Mouse (Mus musculus): Measurements from ENCODE around the gene Lrfn2. TPM values are rescaled to one million over a fixed set of nuclear protein-coding genes. Genes with fewer than 3 reads are reported as not detected.

Lrfn2 gene
- polyA plus RNA-seq, 1 experiment = 0.22 TPM

- Histone ChIP-seq H3K27ac (ENCODE audit: insufficient read depth, low read depth, low read length) (no peak overlapping the region), H3K4me1 (ENCODE audit: control insufficient read depth, insufficient read depth, low read length) (no peaks in the 10 kb centered on the region), H3K27me3 (replicated peaks; ENCODE audit: control insufficient read depth, insufficient read depth, low read length) (no peaks in the 10 kb centered on the region), H3K36me3 (ENCODE audit: control insufficient read depth, insufficient read depth, low read length) (no peaks in the 10 kb centered on the region), H3K4me3 (ENCODE audit: insufficient read depth, low read depth, low read length) (no peak overlapping the region)
- peak; percentile 56 for DNase-seq
- TF ChIP-seq POLR2A (IDR thresholded peaks at IDR 0.05; ENCODE audit: low read depth, low read length) = no peak
- TF ChIP-seq CTCF (conservative IDR thresholded peaks at IDR 0.05; ENCODE audit: insufficient read depth, insufficient read length, low read depth, low read length) = no peak
These were observed 101.1 kb downstream of the Lrfn2 start for GRCm38 (mm10) chr17:49033276-49033675.

DNA sequence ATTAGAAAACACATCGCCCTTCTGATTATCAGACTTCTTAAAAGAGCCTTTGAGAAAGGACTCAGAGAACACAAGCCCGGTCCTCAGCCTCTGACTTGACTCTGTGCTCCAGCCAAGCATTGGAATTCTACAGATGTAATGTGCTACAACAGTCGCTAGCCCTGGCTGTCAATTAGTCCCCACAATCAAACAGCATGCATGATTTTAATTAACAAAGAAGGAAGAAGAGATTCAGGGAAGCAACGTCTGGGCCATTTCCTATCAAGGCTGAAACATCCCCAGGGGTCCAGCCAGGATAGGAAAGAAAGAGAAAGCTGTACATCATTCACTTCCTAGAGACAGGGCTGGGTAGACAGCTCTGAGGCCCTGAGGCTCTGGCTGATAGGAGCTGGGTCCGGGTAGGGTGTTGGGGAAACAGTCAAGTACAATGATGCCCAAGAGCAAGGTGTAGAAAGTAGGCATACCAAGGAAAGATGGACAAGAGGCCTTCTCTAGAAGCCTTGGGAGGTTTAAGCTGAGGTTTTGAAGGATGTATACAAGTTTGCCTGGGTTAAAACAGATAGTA, 101.6 kb downstream of the Lrfn2 start:
- Histone ChIP-seq H3K27me3 (replicated peaks; ENCODE audit: control insufficient read depth, insufficient read depth, low read length) (no peaks in the 10 kb centered on the region), H3K36me3 (ENCODE audit: control insufficient read depth, insufficient read depth, low read length) (no peaks in the 10 kb centered on the region), H3K27ac (ENCODE audit: insufficient read depth, low read depth, low read length) (no peak overlapping the region), H3K4me1 (ENCODE audit: control insufficient read depth, insufficient read depth, low read length) (no peaks in the 10 kb centered on the region), H3K4me3 (ENCODE audit: insufficient read depth, low read depth, low read length) (no peak overlapping the region)
- peak; percentile 11 for DNase-seq
- no peak for TF ChIP-seq CTCF (conservative IDR thresholded peaks at IDR 0.05; ENCODE audit: insufficient read depth, insufficient read length, low read depth, low read length)
- no peak for TF ChIP-seq POLR2A (IDR thresholded peaks at IDR 0.05; ENCODE audit: low read depth, low read length)
- WGBS = 49% methylated on average over 5 of the region's 5 CpGs

- H3K4me1 ChIP-seq (ENCODE audit: control insufficient read depth, insufficient read depth, low read length) = no peaks in the 10 kb centered on the region
- H3K36me3 ChIP-seq (ENCODE audit: control insufficient read depth, insufficient read depth, low read length) = no peaks in the 10 kb centered on the region
- no peak overlapping the region for H3K27ac ChIP-seq (ENCODE audit: insufficient read depth, low read depth, low read length)
- TF ChIP-seq CTCF (conservative IDR thresholded peaks at IDR 0.05; ENCODE audit: insufficient read depth, insufficient read length, low read depth, low read length) (no peak), POLR2A (IDR thresholded peaks at IDR 0.05; ENCODE audit: low read depth, low read length) (no peak)
- H3K4me3 ChIP-seq (ENCODE audit: insufficient read depth, low read depth, low read length) = no peak overlapping the region
- no peaks in the 10 kb centered on the region for H3K27me3 ChIP-seq (replicated peaks; ENCODE audit: control insufficient read depth, insufficient read depth, low read length)
- WGBS = 59% methylated on average over 6 of the region's 6 CpGs
- DNase-seq = no peak
These were observed 102.9 kb downstream of the Lrfn2 start for GRCm38 (mm10) chr17:49035052-49035451.

GRCm38 (mm10) chr17:49037163-49037950, 105.2 kb downstream of the Lrfn2 start:
- DNase-seq = no peak
- Histone ChIP-seq H3K27me3 (replicated peaks; ENCODE audit: control insufficient read depth, insufficient read depth, low read length) (no peaks in the 10 kb centered on the region), H3K4me3 (ENCODE audit: insufficient read depth, low read depth, low read length) (no peak overlapping the region), H3K36me3 (ENCODE audit: control insufficient read depth, insufficient read depth, low read length) (no peaks in the 10 kb centered on the region), H3K27ac (ENCODE audit: insufficient read depth, low read depth, low read length) (no peak overlapping the region), H3K4me1 (ENCODE audit: control insufficient read depth, insufficient read depth, low read length) (no peaks in the 10 kb centered on the region)
- WGBS = 52% methylated on average over 8 of the region's 8 CpGs
- no peak for TF ChIP-seq CTCF (conservative IDR thresholded peaks at IDR 0.05; ENCODE audit: insufficient read depth, insufficient read length, low read depth, low read length)
- TF ChIP-seq POLR2A (IDR thresholded peaks at IDR 0.05; ENCODE audit: low read depth, low read length) = no peak

- H3K36me3 ChIP-seq (ENCODE audit: control insufficient read depth, insufficient read depth, low read length) = no peaks in the 10 kb centered on the region
- H3K27ac ChIP-seq (ENCODE audit: insufficient read depth, low read depth, low read length) = no peak overlapping the region
- DNase-seq = no peak
- WGBS = 28% methylated on average over 11 of the region's 11 CpGs
- no peaks in the 10 kb centered on the region; the same call in 1 of the 2 replicates for H3K4me1 ChIP-seq (ENCODE audit: control insufficient read depth, insufficient read depth, low read length)
- no peaks in the 10 kb centered on the region for H3K27me3 ChIP-seq (replicated peaks; ENCODE audit: control insufficient read depth, insufficient read depth, low read length)
- no peak for TF ChIP-seq POLR2A (IDR thresholded peaks at IDR 0.05; ENCODE audit: low read depth, low read length)
- TF ChIP-seq CTCF (conservative IDR thresholded peaks at IDR 0.05; ENCODE audit: insufficient read depth, insufficient read length, low read depth, low read length) = no peak
- no peak overlapping the region for H3K4me3 ChIP-seq (ENCODE audit: insufficient read depth, low read depth, low read length)
These were observed 111.8 kb downstream of the Lrfn2 start for GRCm38 (mm10) chr17:49043806-49044640.

- TF ChIP-seq CTCF (conservative IDR thresholded peaks at IDR 0.05; ENCODE audit: insufficient read depth, insufficient read length, low read depth, low read length) (no peak), POLR2A (IDR thresholded peaks at IDR 0.05; ENCODE audit: low read depth, low read length) (no peak)
- H3K36me3 ChIP-seq (ENCODE audit: control insufficient read depth, insufficient read depth, low read length) = no peaks in the 10 kb centered on the region
- H3K4me1 ChIP-seq (ENCODE audit: control insufficient read depth, insufficient read depth, low read length) = no peaks in the 10 kb centered on the region; the same call in 1 of the 2 replicates
- H3K27me3 ChIP-seq (replicated peaks; ENCODE audit: control insufficient read depth, insufficient read depth, low read length) = no peaks in the 10 kb centered on the region
- DNase-seq = peak; percentile 46
- 25% methylated on average over 4 of the region's 4 CpGs for WGBS
- H3K4me3 ChIP-seq (ENCODE audit: insufficient read depth, low read depth, low read length) = no peak overlapping the region
- H3K27ac ChIP-seq (ENCODE audit: insufficient read depth, low read depth, low read length) = peak overlapping the region; percentile 26; the same call in 1 of the 2 replicates
These were observed 115.7 kb downstream of the Lrfn2 start for GRCm38 (mm10) chr17:49047921-49048320.
